Mouse (Mus musculus): ENCODE results near the gene Kdm8. TPM values are rescaled to one million over a fixed set of nuclear protein-coding genes. Genes with fewer than 3 reads are reported as not detected.
A peak's percentile ranks its signal among the peaks of the same experiment; 100 is the strongest.
"Not testable (repeated sequence)": the region's sequence is repeated elsewhere in the genome, so short reads cannot be mapped to it uniquely, and the experiment has no call there.

Gene Kdm8
- polyA plus RNA-seq, 1 experiment from 2014 or later = 4.7 TPM

- 69% methylated on average over 12 of the region's 12 CpGs for WGBS
- Histone ChIP-seq H3K27ac (replicated peaks) (no peak overlapping the region), H3K36me3 (no peaks in the 10 kb centered on the region), H3K4me1 (no peaks in the 10 kb centered on the region), H3K4me2 (no peak overlapping the region), H3K9ac (replicated peaks) (no peak overlapping the region), H3K9me3 (replicated peaks) (no peaks in the 10 kb centered on the region), H3K27me3 (replicated peaks) (no peaks in the 10 kb centered on the region), H3K4me3 (replicated peaks) (no peak overlapping the region)
- no peak for ATAC-seq (ENCODE audit: low FRiP score)
Observed at GRCm38 (mm10) chr7:125427492-125428090, 16.9 kb upstream of the Kdm8 start.

GRCm38 (mm10) chr7:125428381-125428780, 16.1 kb upstream of the Kdm8 start:
- Histone ChIP-seq H3K9me3 (replicated peaks) (no peaks in the 10 kb centered on the region), H3K27ac (replicated peaks) (no peak overlapping the region), H3K36me3 (no peaks in the 10 kb centered on the region), H3K27me3 (replicated peaks) (no peaks in the 10 kb centered on the region), H3K4me3 (replicated peaks) (no peak overlapping the region), H3K4me1 (no peaks in the 10 kb centered on the region), H3K9ac (replicated peaks) (no peak overlapping the region), H3K4me2 (no peak overlapping the region)
- no peak for ATAC-seq (ENCODE audit: low FRiP score)
- 78% methylated on average over 7 of the region's 7 CpGs for WGBS

- not testable (repeated sequence) for H3K27me3 ChIP-seq (replicated peaks); H3K9ac ChIP-seq (replicated peaks); H3K4me2 ChIP-seq; H3K4me3 ChIP-seq (replicated peaks); H3K27ac ChIP-seq (replicated peaks); ATAC-seq (ENCODE audit: low FRiP score); H3K9me3 ChIP-seq (replicated peaks); H3K4me1 ChIP-seq; H3K36me3 ChIP-seq
- WGBS = 70% methylated on average over 5 of the region's 5 CpGs
Observed at GRCm38 (mm10) chr7:125428816-125429500, 15.5 kb upstream of the Kdm8 start.

- H3K4me3 ChIP-seq (replicated peaks) = no peak overlapping the region
- H3K4me1 ChIP-seq = peaks cover 10% of the 10 kb centered on the region
- H3K36me3 ChIP-seq = no peaks in the 10 kb centered on the region
- H3K27ac ChIP-seq (replicated peaks) = no peak overlapping the region
- no peak overlapping the region for H3K4me2 ChIP-seq
- no peak for ATAC-seq (ENCODE audit: low FRiP score)
- H3K27me3 ChIP-seq (replicated peaks) = no peaks in the 10 kb centered on the region
- WGBS = 56% methylated on average over 7 of the region's 7 CpGs
- no peaks in the 10 kb centered on the region for H3K9me3 ChIP-seq (replicated peaks)
- H3K9ac ChIP-seq (replicated peaks) = no peak overlapping the region
Observed at GRCm38 (mm10) chr7:125430170-125430842, 14.2 kb upstream of the Kdm8 start.

GRCm38 (mm10) chr7:125433874-125434273, 10.6 kb upstream of the Kdm8 start:
- H3K4me2 ChIP-seq = no peak overlapping the region
- H3K27ac ChIP-seq (replicated peaks) = no peak overlapping the region
- no peak overlapping the region for H3K4me3 ChIP-seq (replicated peaks)
- no peaks in the 10 kb centered on the region for H3K9me3 ChIP-seq (replicated peaks)
- 72% methylated on average over 3 of the region's 3 CpGs for WGBS
- H3K4me1 ChIP-seq = peaks cover 10% of the 10 kb centered on the region
- no peak for ATAC-seq (ENCODE audit: low FRiP score)
- H3K9ac ChIP-seq (replicated peaks) = no peak overlapping the region
- H3K27me3 ChIP-seq (replicated peaks) = no peaks in the 10 kb centered on the region
- no peaks in the 10 kb centered on the region for H3K36me3 ChIP-seq

GRCm38 (mm10) chr7:125434666-125435290, 9.7 kb upstream of the Kdm8 start:
- H3K27me3 ChIP-seq (replicated peaks) = no peaks in the 10 kb centered on the region
- 0 out of 2 replicates have a peak overlapping the region, but pooled peaks have one; percentile 14 for H3K9ac ChIP-seq (replicated peaks)
- 22% methylated on average over 8 of the region's 8 CpGs for WGBS
- no peaks in the 10 kb centered on the region for H3K9me3 ChIP-seq (replicated peaks)
- H3K4me3 ChIP-seq (replicated peaks) = no peak overlapping the region
- no peak overlapping the region for H3K4me2 ChIP-seq
- peaks cover 10% of the 10 kb centered on the region for H3K4me1 ChIP-seq
- H3K36me3 ChIP-seq = no peaks in the 10 kb centered on the region
- ATAC-seq (ENCODE audit: low FRiP score) = no peak
- H3K27ac ChIP-seq (replicated peaks) = peak overlapping the region; percentile 28; the same call in 1 of the 2 replicates

GRCm38 (mm10) chr7:125442323-125442722, 2.2 kb upstream of the Kdm8 start:
- no peak for ATAC-seq (ENCODE audit: low FRiP score)
- 73% methylated on average over 4 of the region's 4 CpGs for WGBS
- Histone ChIP-seq H3K27me3 (replicated peaks) (no peaks in the 10 kb centered on the region), H3K4me3 (replicated peaks) (no peak overlapping the region), H3K9ac (replicated peaks) (no peak overlapping the region), H3K4me2 (no peak overlapping the region), H3K36me3 (no peaks in the 10 kb centered on the region), H3K27ac (replicated peaks) (no peak overlapping the region), H3K4me1 (peaks cover 20% of the 10 kb centered on the region), H3K9me3 (replicated peaks) (no peaks in the 10 kb centered on the region)

GRCm38 (mm10) chr7:125444076-125444463, 406 bp upstream of the Kdm8 start:
- peak; percentile 25; the same call in 1 of the 2 replicates for ATAC-seq (ENCODE audit: low FRiP score)

GRCm38 (mm10) chr7:125450678-125451077, 6.2 kb downstream of the Kdm8 start:
- 85% methylated on average over 1 of the region's 1 CpGs for WGBS
- no peak for ATAC-seq (ENCODE audit: low FRiP score)

More at GRCm38 (mm10) chr7:125444076-125444463, 406 bp upstream of the Kdm8 start:
- 24% methylated on average over 10 of the region's 10 CpGs for WGBS
- Histone ChIP-seq H3K4me3 (replicated peaks) (peak overlapping the region; percentile 68), H3K9ac (replicated peaks) (peak overlapping the region; percentile 86), H3K9me3 (replicated peaks) (no peaks in the 10 kb centered on the region), H3K4me1 (peaks cover 20% of the 10 kb centered on the region), H3K27me3 (replicated peaks) (no peaks in the 10 kb centered on the region), H3K36me3 (no peaks in the 10 kb centered on the region), H3K27ac (replicated peaks) (peak overlapping the region; percentile 99), H3K4me2 (peak overlapping the region; percentile 85)

GRCm38 (mm10) chr7:125451078-125451477, 6.6 kb downstream of the Kdm8 start:
- no peak for ATAC-seq (ENCODE audit: low FRiP score)
- no peak overlapping the region for H3K4me3 ChIP-seq (replicated peaks)
- no peaks in the 10 kb centered on the region for H3K36me3 ChIP-seq
- no peaks in the 10 kb centered on the region for H3K4me1 ChIP-seq
- no peak overlapping the region for H3K27ac ChIP-seq (replicated peaks)
- H3K9me3 ChIP-seq (replicated peaks) = no peaks in the 10 kb centered on the region
- no peaks in the 10 kb centered on the region for H3K27me3 ChIP-seq (replicated peaks)
- H3K9ac ChIP-seq (replicated peaks) = no peak overlapping the region
- WGBS = 85% methylated on average over 2 of the region's 2 CpGs
- no peak overlapping the region for H3K4me2 ChIP-seq

More at GRCm38 (mm10) chr7:125450678-125451077, 6.2 kb downstream of the Kdm8 start:
- H3K9me3 ChIP-seq (replicated peaks) = no peaks in the 10 kb centered on the region
- no peak overlapping the region for H3K9ac ChIP-seq (replicated peaks)
- H3K4me3 ChIP-seq (replicated peaks) = no peak overlapping the region
- H3K4me2 ChIP-seq = no peak overlapping the region
- H3K27me3 ChIP-seq (replicated peaks) = no peaks in the 10 kb centered on the region
- peaks cover 3% of the 10 kb centered on the region for H3K4me1 ChIP-seq
- H3K27ac ChIP-seq (replicated peaks) = no peak overlapping the region
- no peaks in the 10 kb centered on the region for H3K36me3 ChIP-seq

- Histone ChIP-seq H3K4me1 (no peaks in the 10 kb centered on the region), H3K9ac (replicated peaks) (no peak overlapping the region), H3K27ac (replicated peaks) (no peak overlapping the region), H3K4me2 (no peak overlapping the region), H3K36me3 (no peaks in the 10 kb centered on the region), H3K9me3 (replicated peaks) (no peaks in the 10 kb centered on the region), H3K27me3 (replicated peaks) (no peaks in the 10 kb centered on the region), H3K4me3 (replicated peaks) (no peak overlapping the region)
- 98% methylated on average over 4 of the region's 4 CpGs for WGBS
- no peak for ATAC-seq (ENCODE audit: low FRiP score)
Observed at GRCm38 (mm10) chr7:125453671-125454070, 9.2 kb downstream of the Kdm8 start.

All from neural tube, embryonic 15.5 days (tissue).